Mouse (Mus musculus): Measurements from ENCODE around the gene Nmd3.

Nmd3 gene

DNA sequence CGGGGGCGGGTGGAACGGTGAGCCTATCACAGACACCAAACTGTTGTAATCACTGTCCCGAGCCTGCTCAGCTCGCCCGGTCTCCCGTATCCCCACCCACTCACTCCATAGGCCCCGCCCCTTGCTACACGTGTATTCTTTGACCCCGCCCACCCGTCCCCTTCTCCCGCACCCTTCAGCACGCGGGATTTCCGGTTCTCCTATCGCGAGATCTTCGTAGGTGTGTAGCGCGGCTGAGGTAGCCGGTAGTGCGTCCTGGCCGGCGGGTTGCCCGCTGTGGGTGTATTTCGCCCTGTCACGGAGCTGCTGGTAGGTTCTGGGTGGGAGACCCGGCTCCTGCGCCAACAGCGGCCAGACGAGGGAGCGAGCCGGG is at the start of gene Nmd3:
TSS of gene Nmd3 (plus strand) at position 172 of the 373 bp plus-strand sequence.
- CTCF ChIA-PET: interaction anchor here (0.5 to 0.8 kb wide), 2 partner anchors 14 to 22 kb away, joined by 3 read pairs; no protein-coding TSS in a partner anchor

DNA sequence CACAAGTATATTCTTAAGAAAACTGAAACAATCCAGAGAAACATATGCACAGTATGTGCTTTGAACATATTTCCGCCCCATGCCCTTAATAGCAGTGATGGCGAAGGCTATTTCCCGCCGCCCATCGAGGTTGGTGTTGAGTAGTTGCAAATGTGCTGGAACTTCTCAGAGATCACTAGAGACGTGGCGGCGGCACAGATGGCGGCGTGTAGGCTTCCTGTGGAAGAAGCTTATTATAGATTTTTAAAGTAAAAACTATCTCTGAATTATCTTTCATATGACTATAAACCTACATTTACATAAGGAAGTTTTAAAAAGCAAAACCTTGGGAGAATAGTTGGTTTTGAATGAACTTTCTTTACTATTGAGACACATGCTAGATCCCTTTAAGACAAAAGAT is 48.4 kb upstream of the Nmd3 start:
- CTCF ChIA-PET: no interaction called here

- CTCF ChIA-PET: interaction anchor here (0.7 kb wide), 1 partner anchor 26 kb away, joined by 3 read pairs; no protein-coding TSS in a partner anchor
These were observed 47.6 kb upstream of the Nmd3 start for GRCm38 (mm10) chr3:69674206-69674605.

- CTCF ChIA-PET: no interaction called here
These were observed 32.0 kb upstream of the Nmd3 start for GRCm38 (mm10) chr3:69689791-69690190.

DNA sequence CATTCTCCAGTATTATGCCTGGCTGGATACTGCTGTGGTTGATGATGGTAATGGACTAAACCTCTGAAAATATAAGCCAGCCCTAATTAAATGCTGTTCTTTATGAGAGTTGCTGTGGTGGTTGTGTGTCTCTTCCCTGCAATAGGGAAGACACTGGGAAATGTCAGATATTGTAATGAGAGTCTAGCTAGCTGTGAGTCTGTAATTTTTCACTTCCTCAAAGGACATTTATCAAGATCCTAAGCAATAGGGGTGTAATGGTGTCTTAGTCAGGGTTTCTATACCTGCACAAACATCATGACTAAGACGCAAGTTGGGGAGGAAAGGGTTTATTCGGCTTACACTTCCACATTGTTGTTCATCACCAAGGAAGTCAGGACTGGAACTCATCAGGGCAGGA is 30.8 kb upstream of the Nmd3 start:
- CTCF ChIA-PET: no interaction called here

DNA sequence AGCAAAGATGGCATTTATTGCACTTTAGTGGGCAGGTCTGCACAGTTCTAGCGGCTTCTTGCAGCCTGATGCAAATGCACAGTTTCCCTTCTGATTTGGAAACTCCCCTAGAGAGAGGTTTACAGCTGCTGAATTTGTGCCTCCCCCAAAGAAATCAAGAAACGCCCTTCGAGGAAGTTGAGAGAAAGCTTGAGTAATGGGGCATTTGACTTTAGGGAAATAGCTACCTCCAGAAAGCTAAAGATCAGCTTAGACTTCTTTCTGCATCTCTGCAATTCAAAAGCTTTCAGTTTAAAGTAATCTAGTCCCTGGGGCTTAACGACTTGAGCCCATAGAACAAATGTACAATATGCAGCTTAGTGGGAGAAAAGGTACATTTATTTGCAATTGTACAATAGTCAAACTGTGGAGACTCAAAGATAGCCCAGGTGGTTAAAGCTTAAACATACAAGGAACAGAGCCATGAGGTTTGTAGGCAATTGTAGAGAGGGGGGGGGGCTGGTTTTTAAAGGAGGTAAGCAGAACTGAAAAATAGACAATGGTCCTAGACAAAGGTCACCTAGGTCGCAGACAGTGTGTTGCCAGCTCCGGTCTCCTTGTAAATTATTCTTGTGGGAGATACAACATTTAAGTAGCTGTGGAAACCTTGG is 21.8 kb upstream of the Nmd3 start:
- CTCF ChIA-PET: interaction anchor here (0.6 to 1.0 kb wide), 4 partner anchors 13 to 545 kb away, joined by 3 to 5 read pairs (median 3); partner anchors contain the start of gene Nmd3

DNA sequence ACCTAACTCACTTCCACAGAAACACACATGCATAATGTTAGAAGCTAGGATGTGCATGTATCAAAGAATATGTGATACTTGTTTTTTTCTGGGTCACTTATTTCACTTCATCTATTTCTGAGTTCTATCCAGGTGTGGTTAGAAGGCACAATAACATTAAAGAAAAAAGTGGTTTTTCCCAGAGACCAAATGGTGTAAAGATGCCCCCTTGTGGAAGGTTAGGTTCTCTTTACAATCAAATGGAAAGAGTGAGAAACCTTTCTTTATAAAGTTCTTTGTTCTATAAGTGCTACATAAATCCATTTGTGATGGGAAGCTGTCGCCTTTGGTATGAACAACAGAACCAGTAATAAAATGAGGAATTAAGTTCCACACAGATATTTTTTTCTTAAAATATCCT is 19.9 kb upstream of the Nmd3 start:
- CTCF ChIA-PET: no interaction called here

- CTCF ChIA-PET: no interaction called here
These were observed 19.4 kb upstream of the Nmd3 start for GRCm38 (mm10) chr3:69702421-69702820.

DNA sequence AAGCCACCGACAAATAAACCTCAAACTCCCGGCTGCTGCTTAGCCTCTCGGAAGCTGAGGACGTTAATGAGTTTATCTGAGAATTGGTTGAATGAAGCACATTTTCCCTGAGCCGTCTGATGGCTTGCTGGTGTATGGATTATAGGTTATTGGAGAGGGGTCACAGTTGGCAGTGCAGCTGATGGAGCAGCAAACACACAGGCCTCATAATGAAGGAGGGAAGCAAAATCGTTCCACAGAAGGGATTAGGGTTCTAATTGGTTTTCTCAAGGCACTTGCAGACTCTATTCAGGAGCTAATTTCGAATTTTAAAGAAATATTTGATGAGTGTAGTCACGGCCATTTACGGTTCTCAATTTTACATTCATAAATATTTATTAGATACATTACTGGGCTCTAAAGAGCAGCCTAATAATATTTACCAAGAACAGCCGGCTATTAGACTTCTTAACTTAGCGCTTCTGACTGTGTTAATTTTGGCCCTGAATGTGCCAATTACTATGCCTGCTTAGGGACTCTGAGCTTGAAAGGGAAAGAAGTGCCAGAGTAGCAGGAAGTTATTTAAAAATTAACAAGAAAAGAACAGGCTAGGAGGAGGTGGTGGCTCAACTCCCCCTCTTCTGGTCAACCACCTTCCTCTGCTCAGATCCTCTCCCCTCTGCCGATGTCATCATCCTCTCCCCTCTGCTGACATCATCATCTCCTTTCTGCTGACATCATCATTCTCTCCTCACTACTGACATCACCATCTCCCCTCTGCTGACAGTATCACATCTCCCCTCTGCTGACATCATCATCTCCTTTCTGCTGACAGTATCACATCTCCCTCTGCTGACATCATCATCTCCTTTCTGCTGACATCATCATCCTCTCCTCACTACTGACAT is 12.5 kb upstream of the Nmd3 start:
- CTCF ChIA-PET: no interaction called here

DNA sequence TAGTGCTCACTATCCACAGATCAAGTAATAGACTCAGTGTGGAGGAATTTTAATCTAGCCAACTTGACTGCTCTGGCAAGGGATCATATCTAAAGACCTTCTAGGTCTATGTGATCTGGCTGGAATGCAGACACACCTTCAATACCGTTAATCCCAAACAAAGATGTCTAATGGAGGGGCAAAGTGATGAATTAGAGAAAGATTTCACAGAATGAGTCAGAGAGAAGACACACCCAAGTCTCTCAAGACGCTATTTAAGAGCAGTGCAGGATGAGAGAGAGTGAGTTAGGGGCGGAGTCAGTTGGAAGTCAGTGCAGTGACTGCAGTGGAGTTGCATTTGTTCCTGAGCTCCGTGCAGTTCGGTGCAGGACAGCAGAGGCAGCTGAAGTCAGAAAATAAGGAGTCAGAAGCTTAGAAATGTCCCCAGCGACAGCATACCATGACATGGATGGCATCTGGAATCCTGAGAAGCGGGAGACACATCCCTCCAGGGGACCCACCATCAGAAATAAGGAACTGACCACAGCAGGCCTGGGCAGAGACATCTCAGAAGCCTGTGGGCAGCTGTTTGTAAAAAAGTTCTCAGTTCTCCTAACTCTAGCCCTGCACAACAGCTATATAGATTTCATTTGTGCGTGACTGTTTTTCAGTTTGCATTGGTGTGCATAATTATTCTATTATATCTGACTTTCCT is 9.7 kb upstream of the Nmd3 start:
- CTCF ChIA-PET: no interaction called here

GRCm38 (mm10) chr3:69717476-69717875 is 4.3 kb upstream of the Nmd3 start:
- CTCF ChIA-PET: no interaction called here

DNA sequence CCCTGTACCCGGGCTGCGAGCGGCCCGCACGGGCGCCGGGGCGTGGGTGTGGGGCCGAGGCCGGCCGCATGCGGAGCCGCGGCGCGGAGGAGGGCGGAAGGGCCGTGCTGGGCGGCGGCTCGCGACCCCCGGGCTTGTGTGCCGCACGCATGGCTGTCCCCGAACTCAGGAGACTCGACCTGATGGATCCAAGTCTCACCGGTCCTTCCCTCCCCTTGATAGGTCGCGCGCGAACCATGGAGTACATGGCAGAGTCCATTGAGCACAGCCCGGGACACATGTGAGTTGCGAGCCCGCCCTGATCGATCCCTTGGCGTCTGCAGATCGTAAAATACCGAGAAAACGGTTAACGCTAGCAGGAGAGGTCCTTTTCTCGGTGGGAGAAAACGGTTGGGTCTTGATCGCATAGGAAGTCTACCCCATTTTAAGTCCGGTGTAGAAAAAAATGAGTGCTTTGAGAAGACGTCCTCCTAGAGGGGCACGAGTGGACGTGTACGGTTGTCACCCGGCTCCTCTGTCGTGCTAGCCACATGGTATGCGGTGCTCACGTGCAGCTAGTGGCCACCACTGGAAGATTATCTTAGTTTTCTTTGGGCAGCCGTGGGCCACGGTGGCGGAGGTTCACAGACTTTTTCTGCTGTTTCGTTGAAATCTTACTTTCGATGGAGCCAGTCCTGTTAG is 542 bp downstream of the Nmd3 start:
- CTCF ChIA-PET: interaction anchor here (0.8 kb wide), 1 partner anchor 22 kb away, joined by 3 read pairs; no protein-coding TSS in a partner anchor

DNA sequence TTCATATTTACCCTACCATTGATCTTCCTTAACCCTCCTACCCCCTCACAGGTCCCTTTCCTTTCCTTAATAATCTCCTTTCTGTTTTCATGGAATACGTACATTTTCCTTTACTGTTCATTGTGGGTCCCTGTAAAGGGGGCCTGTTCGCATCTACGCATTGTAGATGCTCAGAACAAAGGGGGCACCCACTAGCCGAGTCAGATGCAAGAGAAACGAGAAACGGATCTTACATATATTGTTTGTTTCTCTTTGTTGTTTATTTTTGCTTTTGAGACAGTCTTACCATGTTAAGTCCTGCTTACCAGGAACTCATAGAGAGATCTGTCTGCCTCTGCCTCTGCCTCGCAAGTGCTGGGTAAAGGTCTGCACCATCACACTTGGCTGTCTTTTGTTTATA is 1.4 kb downstream of the Nmd3 start:
- CTCF ChIA-PET: no interaction called here

DNA sequence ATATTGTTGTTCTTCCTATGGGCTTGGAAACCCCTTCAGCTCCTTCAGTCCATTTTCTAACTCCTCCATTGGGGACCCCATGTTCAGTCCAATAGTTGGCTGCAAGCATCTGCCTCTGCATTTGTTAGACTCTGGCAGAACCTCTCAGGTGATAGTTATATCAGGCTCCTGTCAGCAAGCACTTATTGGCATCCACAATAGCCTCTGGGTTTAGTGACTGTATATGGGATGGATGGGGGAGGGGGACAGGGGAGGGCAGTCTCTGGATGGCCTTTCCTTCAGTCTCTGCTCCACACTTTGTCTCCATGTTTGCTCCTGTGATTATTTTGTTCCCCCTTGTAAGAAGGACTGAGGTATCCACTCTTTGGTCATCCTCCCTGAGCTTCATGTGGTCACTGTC is 9.1 kb downstream of the Nmd3 start:
- CTCF ChIA-PET: no interaction called here

DNA sequence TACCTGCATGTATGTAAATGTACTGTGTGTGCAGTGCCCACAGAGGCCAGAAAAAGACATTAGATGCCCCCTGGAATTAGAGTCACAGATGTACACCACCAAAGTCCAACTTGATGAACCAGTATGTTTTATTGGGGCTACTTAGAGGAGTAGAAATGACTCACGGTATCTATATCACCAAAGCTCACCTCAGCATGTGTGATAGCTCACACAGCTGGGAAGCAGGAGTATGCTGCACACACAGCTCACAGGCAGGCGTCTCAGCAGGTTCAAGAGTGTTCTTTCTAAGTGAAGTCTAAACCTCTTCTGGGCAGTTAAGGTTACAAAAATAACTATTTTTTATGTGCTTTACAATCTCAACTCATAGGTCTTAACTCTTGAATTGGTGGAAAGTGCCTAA is 12.2 kb downstream of the Nmd3 start:
- CTCF ChIA-PET: no interaction called here

DNA sequence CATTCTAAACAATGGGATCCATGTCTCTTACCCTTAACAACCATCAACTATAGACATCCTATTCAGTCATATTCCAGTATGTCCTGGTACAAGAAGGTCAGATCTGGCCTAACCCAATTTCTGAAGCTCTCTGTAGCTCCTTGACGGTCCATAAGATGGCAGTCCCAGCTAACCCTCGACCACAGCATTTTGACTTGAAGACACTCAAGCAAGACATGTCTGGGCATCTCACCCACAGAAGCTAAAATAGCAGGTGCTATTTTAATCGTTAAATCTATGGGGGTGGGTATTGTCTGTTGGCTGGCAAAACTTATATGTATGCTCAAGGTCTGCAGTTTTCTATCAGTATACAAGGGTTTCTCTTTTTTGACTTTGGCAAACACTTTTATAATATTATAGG is 33.4 kb downstream of the Nmd3 start:
- CTCF ChIA-PET: no interaction called here

GRCm38 (mm10) chr3:69755968-69756367 is 34.2 kb downstream of the Nmd3 start:
- CTCF ChIA-PET: interaction anchor here (0.6 kb wide), 1 partner anchor 12 kb away, joined by 11 read pairs; no protein-coding TSS in a partner anchor

DNA sequence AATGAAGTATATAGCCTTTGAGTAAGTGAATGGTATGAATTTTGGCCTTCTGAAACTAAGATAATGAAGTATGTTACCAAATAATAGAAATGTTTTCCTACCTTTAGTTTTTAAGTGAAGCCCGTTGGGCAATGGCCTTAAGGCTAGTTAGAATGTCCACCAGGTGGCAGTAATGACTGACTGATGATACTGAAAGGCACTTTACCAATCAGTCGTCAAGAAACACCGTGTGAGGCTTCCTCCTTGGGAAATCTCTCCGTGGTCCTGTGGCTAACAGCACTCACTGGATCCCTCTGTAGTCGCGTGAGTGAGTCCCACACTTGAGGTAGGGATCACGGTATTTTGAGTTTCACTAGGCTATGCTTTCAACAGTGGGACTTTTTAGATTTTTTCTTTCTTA is 34.7 kb downstream of the Nmd3 start:
- CTCF ChIA-PET: interaction anchor here (0.6 kb wide), 1 partner anchor 12 kb away, joined by 11 read pairs; no protein-coding TSS in a partner anchor

DNA sequence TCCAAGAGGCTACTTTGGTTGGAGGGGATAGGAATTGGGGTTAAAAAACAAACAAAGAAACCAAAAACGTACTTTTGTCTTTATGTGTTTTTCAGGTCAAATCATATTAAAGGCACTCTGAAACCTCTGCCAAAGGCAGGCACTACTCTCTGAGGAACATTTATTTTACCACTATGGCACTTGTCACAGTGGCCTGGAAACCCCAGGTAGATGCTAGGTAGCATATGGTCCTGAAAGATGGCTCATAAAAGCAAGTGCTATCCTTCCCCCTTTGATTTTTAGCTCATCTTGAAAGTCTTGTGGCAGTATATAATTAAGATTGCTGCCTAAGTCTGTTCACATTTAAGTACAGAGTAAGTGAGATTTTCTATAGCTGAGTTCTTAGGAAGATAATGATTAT is 35.7 kb downstream of the Nmd3 start:
- CTCF ChIA-PET: no interaction called here

GRCm38 (mm10) chr3:69760081-69760480 is 38.3 kb downstream of the Nmd3 start:
- CTCF ChIA-PET: no interaction called here

- CTCF ChIA-PET: no interaction called here
These were observed 39.4 kb downstream of the Nmd3 start for GRCm38 (mm10) chr3:69761195-69761594.

DNA sequence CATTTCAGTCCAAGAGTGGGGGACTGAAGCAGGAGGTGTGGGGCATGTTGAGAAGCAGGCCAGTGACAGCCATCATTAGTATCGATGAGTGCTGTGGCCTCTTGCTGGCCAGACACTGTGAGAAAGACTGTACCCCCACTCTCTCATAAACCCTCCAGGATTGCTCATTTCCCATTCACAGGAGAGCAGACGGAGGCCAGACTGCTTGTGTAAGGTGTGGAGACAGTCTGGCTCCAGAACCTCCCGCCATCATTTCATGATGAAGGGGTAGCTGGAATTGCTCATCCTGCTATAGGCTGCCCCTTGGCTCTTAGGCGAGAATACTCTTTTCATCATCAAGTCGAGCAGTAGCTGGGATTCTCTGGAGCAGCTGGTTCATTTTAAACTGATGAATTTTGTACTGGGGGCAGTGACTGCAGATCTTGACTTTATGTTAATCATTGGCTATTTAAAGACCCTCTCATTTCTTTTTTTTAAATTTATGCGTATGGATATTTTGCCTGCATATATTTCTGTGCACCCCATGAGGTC is 41.1 kb downstream of the Nmd3 start:
- CTCF ChIA-PET: no interaction called here

Data from spleen, embryonic (tissue).